Mouse (Mus musculus): ENCODE results near the gene Gm10644.
A peak's percentile ranks its signal among the peaks of the same experiment; 100 is the strongest.

The Gm10644 gene

GRCm38 (mm10) chr8:83980250-83980649 lies 25.2 kb upstream of the Gm10644 start:
- DNase-seq: no peak

- no peak for DNase-seq
These were observed 23.2 kb upstream of the Gm10644 start for GRCm38 (mm10) chr8:83978200-83978599.

- DNase-seq: peak; percentile 47
These were observed 22.6 kb upstream of the Gm10644 start for GRCm38 (mm10) chr8:83977646-83978045.

- DNase-seq: no peak
These were observed 21.9 kb upstream of the Gm10644 start for GRCm38 (mm10) chr8:83976779-83977350.

GRCm38 (mm10) chr8:83976101-83976630 lies 21.2 kb upstream of the Gm10644 start:
- DNase-seq: no peak

GRCm38 (mm10) chr8:83974521-83974920 lies 19.5 kb upstream of the Gm10644 start:
- DNase-seq: no peak

GRCm38 (mm10) chr8:83973161-83974031 lies 18.4 kb upstream of the Gm10644 start:
- no peak for DNase-seq

- DNase-seq: peak; percentile 99
These were observed 17.4 kb upstream of the Gm10644 start, which contains the start of gene Prkaca for GRCm38 (mm10) chr8:83972150-83973120. Prkaca (plus strand) TSS chr8:83972993.

GRCm38 (mm10) chr8:83971661-83972060 lies 16.7 kb upstream of the Gm10644 start:
- DNase-seq: no peak

GRCm38 (mm10) chr8:83971121-83971520 lies 16.1 kb upstream of the Gm10644 start:
- DNase-seq: no peak

- no peak for DNase-seq
These were observed 12.7 kb upstream of the Gm10644 start for GRCm38 (mm10) chr8:83967701-83968100.

- peak; percentile 25 for DNase-seq
These were observed 9.2 kb upstream of the Gm10644 start for GRCm38 (mm10) chr8:83964015-83964765.

- no peak for DNase-seq
These were observed 1.8 kb upstream of the Gm10644 start for GRCm38 (mm10) chr8:83956789-83957188.

GRCm38 (mm10) chr8:83955958-83956218 lies 883 bp upstream of the Gm10644 start:
- DNase-seq: no peak

- no peak for DNase-seq
These were observed 278 bp downstream of the Gm10644 start for GRCm38 (mm10) chr8:83954749-83955105.

GRCm38 (mm10) chr8:83945540-83945939 lies 9.5 kb downstream of the Gm10644 start:
- DNase-seq: no peak

- no peak for DNase-seq
These were observed 12.6 kb downstream of the Gm10644 start for GRCm38 (mm10) chr8:83942446-83942845.

- no peak for DNase-seq
These were observed 13.8 kb downstream of the Gm10644 start for GRCm38 (mm10) chr8:83941066-83941677.

- DNase-seq: no peak
These were observed 16.7 kb downstream of the Gm10644 start for GRCm38 (mm10) chr8:83938330-83938729.

- no peak for DNase-seq
These were observed 17.4 kb downstream of the Gm10644 start for GRCm38 (mm10) chr8:83937645-83938044.

GRCm38 (mm10) chr8:83935435-83935834 lies 19.6 kb downstream of the Gm10644 start:
- no peak for DNase-seq

GRCm38 (mm10) chr8:83934994-83935393 lies 20.0 kb downstream of the Gm10644 start:
- no peak for DNase-seq

Measured in kidney, adult 11 months (tissue).